Mouse (Mus musculus) thymus, adult 2 months (tissue): ENCODE data around the gene Net1.

Source experiments
- CTCF ChIP-seq: fragments of 200-500 bp; IDR thresholded peaks from 2 replicates; pipeline ENCODE4 v1.5.1; 2012; ENCODE audit warnings: mild to moderate bottlenecking, control low read depth, low read length, moderate library complexity, borderline replicate concordance; ENCODE audit not compliant: control insufficient read depth, poor library complexity, insufficient read depth; ENCODE audit errors: extremely low read depth
- POLR2A ChIP-seq: fragments of 200-500 bp; IDR thresholded peaks from 2 replicates; pipeline ENCODE4 v1.6.1; 2012; ENCODE audit warnings: mild to moderate bottlenecking, low read length, control low read depth, moderate library complexity; ENCODE audit not compliant: control insufficient read depth, poor library complexity, insufficient read depth; ENCODE audit errors: extremely low read depth

- TF ChIP-seq CTCF, result no peak
- TF ChIP-seq POLR2A, result no peak
These were observed 40.8 kb downstream of the Net1 start for GRCm38 (mm10) chr13:3877185-3877584.
